Mouse (Mus musculus): ENCODE measurements at regions not wholly inside any gene's neighbourhood (a gene's known extent, or its start where the extent isn't known, plus 50 kb on each side); places are given as distances from the start of the nearest gene placed in this dataset.

- Histone ChIP-seq H3K4me3 (ENCODE audit: control insufficient read depth in 1 of 2, insufficient read depth in 1 of 2, low read depth in 2 of 2, low read length in 2 of 2) (no peak overlapping the region), H3K79me2 (ENCODE audit: control insufficient read depth, insufficient read depth, low read length, poor library complexity) (no peaks in the 10 kb centered on the region), H3K36me3 (ENCODE audit: control insufficient read depth in 1 of 2, insufficient read depth in 2 of 2, low read length in 2 of 2) (no peaks in the 10 kb centered on the region), H3K9me3 (replicated peaks; ENCODE audit: insufficient read depth, low read length) (no peaks in the 10 kb centered on the region), H3K4me1 (ENCODE audit: control insufficient read depth in 1 of 2, insufficient read depth in 2 of 2, low read length in 2 of 2) (no peaks in the 10 kb centered on the region), H3K27ac (ENCODE audit: control insufficient read depth, low read depth, low read length) (no peak overlapping the region), H3K9ac (ENCODE audit: control insufficient read depth, low read depth, low read length, poor library complexity, severe bottlenecking) (no peak overlapping the region), H3K27me3 (ENCODE audit: control insufficient read depth in 1 of 2, insufficient read depth in 2 of 2, low read length in 2 of 2) (no peaks in the 10 kb centered on the region)
- TF ChIP-seq MEF2A (IDR thresholded peaks at IDR 0.05; ENCODE audit: extremely low read depth, insufficient replicate concordance, low read depth, low read length, poor library complexity, severe bottlenecking) (no peak), MAFK (IDR thresholded peaks at IDR 0.05; ENCODE audit: borderline replicate concordance, low read depth, low read length) (no peak)
- DNase-seq (ENCODE audit: low read depth, low spot score) = no peak
Measured at GRCm38 (mm10) chr10:6488605-6489004, 269.7 kb upstream of the Oprm1 start.

- H3K79me2 ChIP-seq (ENCODE audit: control insufficient read depth, insufficient read depth, low read length, poor library complexity) = no peaks in the 10 kb centered on the region
- H3K9me3 ChIP-seq (replicated peaks; ENCODE audit: insufficient read depth, low read length) = no peaks in the 10 kb centered on the region
- no peak overlapping the region for H3K9ac ChIP-seq (ENCODE audit: control insufficient read depth, low read depth, low read length, poor library complexity, severe bottlenecking)
- H3K4me3 ChIP-seq (ENCODE audit: control insufficient read depth in 1 of 2, insufficient read depth in 1 of 2, low read depth in 2 of 2, low read length in 2 of 2) = no peak overlapping the region
- DNase-seq (ENCODE audit: low read depth, low spot score) = no peak
- H3K4me1 ChIP-seq (ENCODE audit: control insufficient read depth in 1 of 2, insufficient read depth in 2 of 2, low read length in 2 of 2) = no peaks in the 10 kb centered on the region
- no peaks in the 10 kb centered on the region for H3K27me3 ChIP-seq (ENCODE audit: control insufficient read depth in 1 of 2, insufficient read depth in 2 of 2, low read length in 2 of 2)
- no peaks in the 10 kb centered on the region for H3K36me3 ChIP-seq (ENCODE audit: control insufficient read depth in 1 of 2, insufficient read depth in 2 of 2, low read length in 2 of 2)
- TF ChIP-seq MXI1 (IDR thresholded peaks at IDR 0.05; ENCODE audit: low read depth, low read length) (no peak), HCFC1 (IDR thresholded peaks at IDR 0.05; ENCODE audit: low read depth, low read length) (no peak), USF2 (IDR thresholded peaks at IDR 0.05; ENCODE audit: borderline replicate concordance in 1 of 2, insufficient read depth in 1 of 2, low read depth in 1 of 2, low read length in 2 of 2) (no peak), ELF1 (IDR thresholded peaks at IDR 0.05; ENCODE audit: low read depth, low read length) (no peak), MAFK (IDR thresholded peaks at IDR 0.05; ENCODE audit: borderline replicate concordance, low read depth, low read length) (no peak), E2F4 (IDR thresholded peaks at IDR 0.05; ENCODE audit: borderline replicate concordance, low read depth, low read length) (no peak), ZC3H11A (IDR thresholded peaks at IDR 0.05; ENCODE audit: low read depth, low read length) (no peak), USF1 (IDR thresholded peaks at IDR 0.05; ENCODE audit: low read depth, low read length) (no peak), CHD2 (IDR thresholded peaks at IDR 0.05; ENCODE audit: low read length) (no peak), NELFE (IDR thresholded peaks at IDR 0.05; ENCODE audit: low read depth, low read length) (no peak), KAT2A (conservative IDR thresholded peaks at IDR 0.05; ENCODE audit: low read depth, low read length) (no peak), RCOR1 (IDR thresholded peaks at IDR 0.05; ENCODE audit: low read depth, low read length) (no peak), TCF12 (IDR thresholded peaks at IDR 0.05; ENCODE audit: low read depth, low read length) (no peak), GABPA (IDR thresholded peaks at IDR 0.05; ENCODE audit: low read depth, low read length) (no peak)
- H3K27ac ChIP-seq (ENCODE audit: control insufficient read depth, low read depth, low read length) = no peak overlapping the region
Measured at GRCm38 (mm10) chr10:6492694-6493093, 265.6 kb upstream of the Oprm1 start.

Data from MEL (cell line).